Mouse (Mus musculus) bone marrow macrophage, adult 2 months (primary cell): Measurements from ENCODE around the gene Kctd11.

Experiments
- CTCF ChIP-seq: IDR thresholded peaks from 2 replicates; pipeline ENCODE4 v1.5.1; 2012; ENCODE audit warnings: low read depth, mild to moderate bottlenecking, low read length, moderate library complexity
- POLR2A ChIP-seq: IDR thresholded peaks from 2 replicates; pipeline ENCODE4 v1.6.1; 2012; ENCODE audit warnings: mild to moderate bottlenecking, low read depth, low read length, borderline replicate concordance

DNA sequence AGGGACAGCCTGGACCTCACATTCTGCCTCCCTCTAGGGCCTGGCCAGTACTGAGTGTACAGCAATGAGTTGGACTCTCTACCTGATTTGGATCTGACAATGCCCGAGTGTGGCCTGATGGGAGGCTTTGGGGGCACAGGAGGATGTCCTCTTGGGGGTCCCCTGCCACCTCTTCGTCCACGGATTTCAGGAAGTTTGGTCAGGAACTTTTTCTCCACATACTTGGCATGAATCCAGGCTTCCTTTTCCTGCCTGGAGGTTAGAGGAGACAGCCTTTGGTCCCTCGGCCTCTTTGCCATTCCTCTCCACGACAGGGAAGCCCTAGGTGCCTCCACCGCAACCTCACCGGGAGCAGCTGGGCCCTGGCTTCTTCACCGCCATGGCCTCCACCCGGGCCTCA is 3.0 kb upstream of the Kctd11 start:
- TF ChIP-seq POLR2A, result no peak
- no peak for TF ChIP-seq CTCF
